Mouse (Mus musculus) skeletal muscle tissue, adult 2 months (tissue): ENCODE results near the gene Alkbh5.
"Not testable (repeated sequence)": the region's sequence is repeated elsewhere in the genome, so short reads cannot be mapped to it uniquely, and the experiment has no call there.

Source experiments
- DNase-seq: peaks from one replicate; pipeline ENCODE4 v3.0.0-alpha.2; 2012; ENCODE audit warnings: low read depth, low spot score

Alkbh5 gene

GRCm38 (mm10) chr11:60543211-60543610 lies 7.0 kb downstream of the Alkbh5 start:
- not testable (repeated sequence) for DNase-seq

DNA sequence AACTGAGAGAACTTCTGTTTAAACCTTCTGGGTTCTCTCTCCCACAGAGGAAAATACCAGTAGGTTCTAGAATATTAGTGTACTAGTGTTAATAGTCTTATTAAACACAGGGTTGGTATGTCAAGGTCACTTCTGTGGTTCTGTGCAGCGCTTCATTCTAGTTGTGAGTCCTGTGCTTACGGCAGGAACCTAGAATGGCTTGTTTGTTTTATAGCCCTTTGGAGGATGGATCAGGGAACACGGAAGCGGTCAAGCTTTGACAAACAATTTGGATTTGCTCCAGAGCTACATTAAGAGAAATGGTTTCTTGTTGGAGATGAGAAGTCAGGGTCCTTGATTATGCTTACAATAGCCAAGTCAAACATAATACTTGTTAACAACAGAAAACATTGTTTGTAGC lies 9.3 kb downstream of the Alkbh5 start:
- DNase-seq: no peak

DNA sequence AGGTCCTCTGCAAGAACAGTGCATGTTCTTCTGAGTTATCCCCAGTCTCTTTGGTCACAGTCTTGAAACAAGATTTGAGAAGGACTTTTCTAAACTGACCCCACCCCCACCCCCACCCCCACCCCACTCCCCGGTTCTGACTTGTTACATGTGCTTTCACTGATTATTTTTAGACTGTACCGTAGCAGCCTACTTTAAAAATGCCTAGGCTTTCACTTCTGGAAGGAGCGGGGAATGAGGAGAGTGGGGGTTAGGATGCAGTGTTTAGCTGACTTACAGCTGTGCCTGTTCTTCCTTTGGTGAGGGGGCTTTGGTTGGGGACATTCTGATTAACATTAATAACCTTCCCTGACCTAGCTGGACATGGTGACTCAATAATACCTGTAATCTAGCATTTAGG lies 11.9 kb downstream of the Alkbh5 start:
- DNase-seq: peak; percentile 34

DNA sequence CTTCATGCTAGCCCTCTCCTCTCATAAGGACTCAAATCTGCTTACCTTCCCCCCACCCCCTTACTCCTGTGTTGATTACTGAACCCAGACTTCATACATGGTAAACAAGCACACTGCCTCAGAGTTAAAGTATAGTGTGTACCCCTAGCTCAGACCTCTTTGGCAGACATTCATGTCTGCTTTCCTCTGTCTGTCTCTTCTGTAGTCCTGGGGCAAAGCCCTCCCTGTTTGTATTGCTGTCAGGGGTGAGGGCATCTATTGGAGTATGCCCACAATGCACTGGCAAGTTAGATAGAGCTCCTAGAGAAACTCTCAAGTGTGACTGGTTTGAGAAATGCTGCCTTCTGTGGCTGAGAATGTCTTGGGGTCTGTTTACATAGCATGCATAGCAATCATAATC lies 16.9 kb downstream of the Alkbh5 start:
- no peak for DNase-seq

- DNase-seq: no peak
Observed at GRCm38 (mm10) chr11:60557675-60558074, 21.5 kb downstream of the Alkbh5 start.

DNA sequence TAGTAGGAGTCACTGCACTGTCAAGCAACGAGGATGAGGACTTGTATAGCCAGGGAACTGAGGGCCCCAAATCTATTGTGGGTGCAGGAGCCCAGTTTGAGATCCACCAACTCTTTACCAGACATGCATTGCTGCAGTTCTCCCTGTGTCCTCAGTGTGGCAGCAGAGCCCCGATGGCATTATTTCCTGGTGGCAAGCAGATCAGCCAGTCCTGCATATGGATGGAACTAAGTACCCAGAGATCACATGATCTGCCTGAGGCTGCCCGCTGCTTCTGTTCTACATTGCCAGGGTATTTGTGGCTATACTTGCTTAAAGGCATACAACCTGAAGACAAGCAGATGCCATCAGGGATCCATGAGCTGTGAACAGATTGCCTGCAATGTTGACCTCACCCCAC lies 23.2 kb downstream of the Alkbh5 start:
- peak; percentile 63 for DNase-seq

DNA sequence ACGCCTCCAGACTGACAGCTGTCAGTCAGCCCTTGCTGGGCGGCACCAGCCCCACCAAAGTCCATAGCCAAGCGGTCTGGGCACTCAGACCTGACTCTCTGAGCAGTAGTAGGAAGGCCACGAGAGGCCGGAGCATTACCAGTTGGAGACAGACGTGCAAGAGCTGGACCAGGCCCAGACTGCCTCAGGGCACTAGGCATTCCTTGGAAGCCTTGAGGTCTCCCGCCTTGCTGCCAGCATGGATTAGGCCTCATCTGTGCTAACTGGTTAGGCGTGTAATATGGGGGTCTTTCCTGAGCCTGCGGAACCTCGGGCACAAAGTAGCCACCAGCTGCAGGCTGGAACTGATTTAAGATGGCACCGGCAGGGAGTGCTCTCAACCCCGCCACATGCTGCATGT lies 37.8 kb downstream of the Alkbh5 start:
- DNase-seq: not testable (repeated sequence)
